Mouse (Mus musculus): ENCODE data around the gene AU022252. TPM values are rescaled to one million over a fixed set of nuclear protein-coding genes. Genes with fewer than 3 reads are reported as not detected.

AU022252 gene
- polyA plus RNA-seq, 1 experiment, result 5.0 TPM

DNA sequence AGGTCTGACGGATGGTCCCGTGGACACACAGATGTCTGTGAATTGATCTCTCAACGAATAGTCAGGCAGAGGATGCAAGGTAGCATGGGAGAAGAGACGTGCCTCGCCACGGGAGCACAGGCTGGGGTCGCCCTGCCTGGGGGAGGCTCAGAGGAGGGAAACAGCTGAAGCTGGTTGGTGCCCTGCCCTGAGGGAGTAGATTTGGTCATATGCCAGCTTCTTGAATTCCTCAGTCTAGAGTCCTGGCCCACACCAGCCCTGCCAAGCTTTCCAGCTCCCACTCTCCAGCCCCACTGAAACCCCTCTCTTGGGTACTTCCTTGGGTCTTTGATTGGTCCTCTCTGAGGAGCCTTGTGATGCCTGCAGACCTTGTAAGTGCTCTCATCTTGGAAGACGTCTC is 15.8 kb downstream of the AU022252 start:
- Histone ChIP-seq H3K4me1 (ENCODE audit: control insufficient read depth, insufficient read depth, low read length) (no peaks in the 10 kb centered on the region), H3K4me3 (replicated peaks; ENCODE audit: control insufficient read depth, low read depth, low read length) (no peak overlapping the region), H3K27ac (ENCODE audit: control insufficient read depth, insufficient read depth, low read depth, low read length, poor library complexity) (no peak overlapping the region)
- TF ChIP-seq CTCF (IDR thresholded peaks at IDR 0.05; ENCODE audit: control insufficient read depth, insufficient read depth, low read length), result no peak
- no peak for TF ChIP-seq POLR2A (IDR thresholded peaks at IDR 0.05; ENCODE audit: borderline replicate concordance, control insufficient read depth, low read depth, low read length)
- 64% methylated on average over 8 of the region's 8 CpGs for WGBS

DNA sequence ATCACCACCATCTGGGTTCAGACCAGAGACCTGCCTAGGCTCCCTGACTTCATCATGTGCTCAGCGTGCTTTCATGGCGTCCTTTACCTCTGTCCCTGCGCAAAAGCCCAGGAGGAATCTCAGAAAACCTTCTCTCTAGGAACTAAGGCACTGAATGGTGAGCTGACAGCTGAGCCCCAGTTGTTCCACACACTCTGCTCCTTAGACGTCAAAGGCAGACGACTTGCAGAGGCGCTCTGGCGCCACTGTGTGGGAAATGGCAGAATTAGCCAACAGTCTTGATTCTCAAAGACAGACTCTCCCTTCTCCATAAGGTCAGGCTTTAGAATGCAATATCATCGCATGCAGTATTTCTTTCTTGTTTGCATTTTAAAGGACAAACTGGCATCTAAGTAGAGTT is 27.8 kb downstream of the AU022252 start:
- no peak for TF ChIP-seq POLR2A (IDR thresholded peaks at IDR 0.05; ENCODE audit: borderline replicate concordance, control insufficient read depth, low read depth, low read length)
- peak; percentile 88 for TF ChIP-seq CTCF (IDR thresholded peaks at IDR 0.05; ENCODE audit: control insufficient read depth, insufficient read depth, low read length)
- WGBS, result 20% methylated on average over 8 of the region's 8 CpGs
- Histone ChIP-seq H3K4me1 (ENCODE audit: control insufficient read depth, insufficient read depth, low read length) (no peaks in the 10 kb centered on the region), H3K27ac (ENCODE audit: control insufficient read depth, insufficient read depth, low read depth, low read length, poor library complexity) (no peak overlapping the region), H3K4me3 (replicated peaks; ENCODE audit: control insufficient read depth, low read depth, low read length) (no peak overlapping the region)

DNA sequence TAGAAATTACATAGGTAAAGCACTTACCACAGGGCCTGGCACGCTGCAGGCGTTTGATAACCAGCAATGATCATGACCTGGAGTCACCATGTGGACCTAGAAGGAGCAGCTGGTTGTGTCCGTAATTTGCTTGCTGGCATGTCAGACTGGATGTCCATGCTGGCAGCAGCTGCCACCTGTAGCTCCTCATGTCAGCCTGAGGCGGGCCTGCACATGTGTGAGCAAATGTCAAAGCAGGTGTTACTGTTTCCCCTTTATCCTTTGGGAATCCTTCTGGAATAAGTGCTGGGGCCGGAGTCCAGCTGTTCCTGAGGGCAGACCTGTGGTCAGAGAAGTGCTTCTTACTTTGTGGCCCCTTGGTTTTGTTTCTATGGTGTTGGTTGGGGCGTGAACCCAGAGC is 34.4 kb downstream of the AU022252 start:
- H3K27ac ChIP-seq (ENCODE audit: control insufficient read depth, insufficient read depth, low read depth, low read length, poor library complexity), result 0 out of 2 replicates have a peak overlapping the region, but pooled peaks have one; percentile 20
- WGBS, result 79% methylated on average over 6 of the region's 6 CpGs
- H3K4me3 ChIP-seq (replicated peaks; ENCODE audit: control insufficient read depth, low read depth, low read length), result no peak overlapping the region
- TF ChIP-seq CTCF (IDR thresholded peaks at IDR 0.05; ENCODE audit: control insufficient read depth, insufficient read depth, low read length), result no peak
- no peak for TF ChIP-seq POLR2A (IDR thresholded peaks at IDR 0.05; ENCODE audit: borderline replicate concordance, control insufficient read depth, low read depth, low read length)
- H3K4me1 ChIP-seq (ENCODE audit: control insufficient read depth, insufficient read depth, low read length), result peaks cover 6% of the 10 kb centered on the region

DNA sequence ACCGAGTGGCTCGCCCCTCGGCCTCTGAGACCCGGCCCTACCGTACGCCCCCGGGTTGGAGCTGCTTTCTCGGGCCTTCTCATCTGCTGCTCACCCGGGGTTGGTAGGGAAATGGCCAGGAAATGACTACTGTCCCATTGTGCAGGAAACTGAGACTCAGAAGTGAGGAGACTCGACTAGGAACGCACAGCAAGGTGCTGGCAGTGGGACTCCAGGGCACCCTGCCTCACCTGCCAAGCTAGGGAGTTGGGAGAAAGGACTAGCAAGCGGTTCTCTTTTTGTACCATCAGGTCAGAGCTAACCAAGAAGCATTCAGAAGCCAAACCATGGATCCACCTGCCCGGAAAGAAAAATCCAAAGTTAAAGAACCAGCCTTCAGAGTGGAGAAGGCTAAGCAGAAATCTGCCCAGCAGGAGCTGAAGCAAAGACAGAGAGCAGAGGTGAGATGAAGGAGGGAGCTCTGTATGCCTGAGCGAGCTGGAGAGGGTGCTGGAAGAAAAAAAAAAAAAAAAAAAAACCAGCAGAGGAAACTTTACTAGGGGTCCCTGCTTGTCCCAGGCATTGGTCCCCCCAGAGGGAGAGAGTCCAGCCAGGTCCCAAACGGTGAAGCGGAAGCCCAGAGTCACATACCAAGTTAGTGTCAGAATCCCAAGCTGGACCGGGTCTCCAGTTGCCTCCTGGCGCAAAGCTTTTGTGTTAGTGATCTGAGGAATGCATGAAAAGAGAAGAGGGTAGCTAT is 36.8 kb downstream of the AU022252 start:
- TF ChIP-seq POLR2A (IDR thresholded peaks at IDR 0.05; ENCODE audit: borderline replicate concordance, control insufficient read depth, low read depth, low read length), result 0 out of 2 replicates have a peak, but pooled peaks have one; percentile 2
- no peak; the same call in 1 of the 2 replicates for TF ChIP-seq CTCF (IDR thresholded peaks at IDR 0.05; ENCODE audit: control insufficient read depth, insufficient read depth, low read length)
- WGBS, result 22% methylated on average over 17 of the region's 18 CpGs
- Histone ChIP-seq H3K4me1 (ENCODE audit: control insufficient read depth, insufficient read depth, low read length) (peaks cover 6% of the 10 kb centered on the region), H3K4me3 (replicated peaks; ENCODE audit: control insufficient read depth, low read depth, low read length) (peak overlapping the region; percentile 96), H3K27ac (ENCODE audit: control insufficient read depth, insufficient read depth, low read depth, low read length, poor library complexity) (peak overlapping the region; percentile 35)

DNA sequence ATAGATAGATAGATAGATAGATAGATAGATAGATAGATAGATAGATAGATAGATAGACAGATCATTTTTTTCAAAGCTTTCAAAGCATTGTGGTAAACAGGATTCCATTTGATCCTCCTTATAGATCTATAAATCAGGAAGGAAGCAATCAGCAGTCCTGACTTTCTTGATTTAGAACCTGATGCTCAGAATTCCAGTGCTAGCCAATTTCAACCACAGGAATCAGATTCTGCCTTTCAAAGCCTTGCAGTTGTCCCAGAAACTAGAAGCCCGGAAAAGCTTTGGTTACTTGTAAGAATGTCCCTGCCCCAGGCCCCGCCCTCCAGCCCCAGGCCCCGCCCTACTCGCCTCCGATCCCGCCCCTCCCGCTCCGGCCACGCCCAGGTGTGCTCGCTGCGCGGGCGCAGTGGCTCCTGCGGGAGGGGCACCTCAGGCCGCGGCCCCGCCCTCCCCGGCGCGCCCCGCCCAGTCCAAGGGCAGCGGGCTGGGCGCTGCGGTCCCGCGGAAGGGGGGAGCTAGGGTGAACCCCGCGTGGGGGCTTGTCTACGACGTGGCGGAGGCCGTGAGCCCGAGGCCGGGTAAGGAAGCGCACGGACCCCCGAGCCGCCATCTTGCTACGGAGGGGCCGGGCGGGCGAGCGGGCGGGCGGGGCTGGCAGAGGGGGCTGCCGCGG is 37.5 kb downstream of the AU022252 start, which contains the start of gene Svbp:
TSS of gene Svbp (plus strand) at position 398 of the 673 bp plus-strand sequence.
- TF ChIP-seq CTCF (IDR thresholded peaks at IDR 0.05; ENCODE audit: control insufficient read depth, insufficient read depth, low read length) (no peak), POLR2A (IDR thresholded peaks at IDR 0.05; ENCODE audit: borderline replicate concordance, control insufficient read depth, low read depth, low read length) (peak; percentile 49; the same call in 1 of the 2 replicates)
- peak within 1 kb of the TSS; percentile 96 for H3K4me3 ChIP-seq (replicated peaks; ENCODE audit: control insufficient read depth, low read depth, low read length)
- peaks cover 6% of the 10 kb centered on the region for H3K4me1 ChIP-seq (ENCODE audit: control insufficient read depth, insufficient read depth, low read length)
- peak within 1 kb of the TSS; percentile 35 for H3K27ac ChIP-seq (ENCODE audit: control insufficient read depth, insufficient read depth, low read depth, low read length, poor library complexity)
- under 1% methylated on average over 47 of the region's 47 CpGs for WGBS

DNA sequence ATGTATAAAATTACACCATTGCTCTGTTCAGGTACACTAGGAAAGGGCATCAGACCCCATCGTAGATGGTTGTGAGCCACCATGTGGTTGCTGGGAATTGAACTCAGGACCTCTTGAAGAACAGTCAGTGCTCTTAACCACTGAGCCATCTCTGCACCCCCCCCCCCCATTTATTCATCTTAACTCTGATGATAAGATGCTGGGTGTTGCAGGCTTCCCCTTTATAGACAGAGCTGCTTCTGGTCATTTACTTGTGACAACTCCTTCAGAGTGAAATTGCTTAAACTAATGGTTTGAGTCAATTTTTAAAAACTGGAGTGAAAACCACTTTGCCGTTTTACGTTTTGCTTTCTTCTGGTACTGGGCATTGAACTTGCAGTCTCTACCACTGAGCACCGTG is 39.8 kb downstream of the AU022252 start:
- 90% methylated on average over 4 of the region's 4 CpGs for WGBS
- Histone ChIP-seq H3K27ac (ENCODE audit: control insufficient read depth, insufficient read depth, low read depth, low read length, poor library complexity) (no peak overlapping the region), H3K4me1 (ENCODE audit: control insufficient read depth, insufficient read depth, low read length) (peaks cover 3% of the 10 kb centered on the region), H3K4me3 (replicated peaks; ENCODE audit: control insufficient read depth, low read depth, low read length) (no peak overlapping the region)
- TF ChIP-seq CTCF (IDR thresholded peaks at IDR 0.05; ENCODE audit: control insufficient read depth, insufficient read depth, low read length), result no peak
- TF ChIP-seq POLR2A (IDR thresholded peaks at IDR 0.05; ENCODE audit: borderline replicate concordance, control insufficient read depth, low read depth, low read length), result no peak

DNA sequence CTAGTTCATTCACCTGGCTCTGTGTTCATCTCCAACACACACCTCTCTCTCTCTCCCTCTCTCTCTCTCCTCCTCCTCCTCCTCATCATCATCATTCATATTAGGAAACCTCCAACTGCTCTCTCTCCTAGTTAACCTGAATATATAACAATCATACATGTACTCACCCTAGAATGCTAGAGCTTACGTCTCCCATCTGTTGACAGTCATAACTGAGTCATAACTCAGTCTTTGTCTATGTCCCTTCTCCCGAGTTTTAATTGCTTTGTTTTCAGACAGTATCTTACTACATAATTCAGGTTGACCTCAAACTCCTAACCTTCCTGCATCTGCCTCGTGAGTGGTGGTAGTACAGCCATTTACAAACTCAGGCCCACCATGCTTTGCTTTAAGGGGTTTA is 41.2 kb downstream of the AU022252 start:
- TF ChIP-seq CTCF (IDR thresholded peaks at IDR 0.05; ENCODE audit: control insufficient read depth, insufficient read depth, low read length), result no peak
- TF ChIP-seq POLR2A (IDR thresholded peaks at IDR 0.05; ENCODE audit: borderline replicate concordance, control insufficient read depth, low read depth, low read length), result no peak
- peaks cover 3% of the 10 kb centered on the region for H3K4me1 ChIP-seq (ENCODE audit: control insufficient read depth, insufficient read depth, low read length)
- WGBS, result 59% methylated on average over 3 of the region's 3 CpGs
- H3K4me3 ChIP-seq (replicated peaks; ENCODE audit: control insufficient read depth, low read depth, low read length), result no peak overlapping the region
- H3K27ac ChIP-seq (ENCODE audit: control insufficient read depth, insufficient read depth, low read depth, low read length, poor library complexity), result peak overlapping the region; percentile 88; the same call in 1 of the 2 replicates

DNA sequence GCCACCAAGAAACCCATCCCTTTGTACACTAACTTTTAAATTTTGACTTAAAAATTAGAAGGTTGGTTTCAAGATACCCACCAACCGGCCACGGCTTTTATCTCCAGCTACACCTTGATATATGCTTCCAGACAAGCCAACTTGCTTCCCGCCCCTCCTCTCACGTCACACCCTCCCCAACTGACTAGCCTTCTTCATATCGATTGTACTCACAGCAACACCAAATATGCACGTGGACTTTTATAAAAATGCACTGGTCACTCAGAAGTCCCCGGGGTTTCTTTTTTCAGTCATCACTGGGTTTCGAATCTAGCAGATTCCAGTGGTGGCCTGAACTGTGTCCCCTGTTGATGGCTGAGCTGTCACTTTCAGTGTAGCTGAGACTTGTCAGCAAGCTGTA is 41.9 kb downstream of the AU022252 start:
- H3K4me3 ChIP-seq (replicated peaks; ENCODE audit: control insufficient read depth, low read depth, low read length), result peak overlapping the region; percentile 44
- peaks cover 3% of the 10 kb centered on the region for H3K4me1 ChIP-seq (ENCODE audit: control insufficient read depth, insufficient read depth, low read length)
- TF ChIP-seq POLR2A (IDR thresholded peaks at IDR 0.05; ENCODE audit: borderline replicate concordance, control insufficient read depth, low read depth, low read length) (no peak), CTCF (IDR thresholded peaks at IDR 0.05; ENCODE audit: control insufficient read depth, insufficient read depth, low read length) (no peak)
- peak overlapping the region; percentile 93 for H3K27ac ChIP-seq (ENCODE audit: control insufficient read depth, insufficient read depth, low read depth, low read length, poor library complexity)
- WGBS, result 56% methylated on average over 8 of the region's 8 CpGs
